Mouse (Mus musculus) layer of hippocampus, postnatal 10 days (tissue): ENCODE results near the gene Ubr4. TPM values are rescaled to one million over a fixed set of nuclear protein-coding genes. Genes with fewer than 3 reads are reported as not detected.

Source experiments
- DNase-seq, 2 experiments: peaks; one replicate each; pipeline ENCODE4 v3.0.0; 2021; ENCODE audit warnings: low spot score in 2 of 2
- total RNA-seq, 2 experiments: library from RNA; stranded (reverse); gene quantifications; 2 replicates each; pipeline ENCODE4 v1.2.3; 2021

Gene Ubr4
- total RNA-seq, 2 experiments from 2014 or later: 146 to 147 TPM

DNA sequence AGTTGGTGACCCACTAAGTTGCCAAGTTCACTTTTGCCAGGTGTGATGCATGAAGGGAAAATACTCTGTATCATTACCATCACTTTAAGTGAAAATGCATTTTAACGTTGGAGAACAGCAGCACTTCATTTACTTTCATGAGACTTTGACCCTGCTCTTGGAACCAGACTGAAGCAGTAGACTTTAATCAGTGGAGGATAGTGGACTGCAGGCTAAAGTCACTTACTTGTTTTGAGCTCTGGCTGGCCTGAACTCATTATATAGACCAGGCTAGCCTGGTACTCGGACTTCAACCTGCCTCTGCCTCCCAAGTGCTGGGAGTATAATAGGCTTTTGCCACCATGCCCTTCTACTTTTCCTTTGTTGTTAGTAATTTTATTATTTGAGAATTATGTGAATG, 70.9 kb downstream of the Ubr4 start:
- DNase-seq: no peak

GRCm38 (mm10) chr4:139430176-139430575, 77.8 kb downstream of the Ubr4 start:
- peak; percentile 72 to 76 for DNase-seq

- DNase-seq: no peak
Observed at GRCm38 (mm10) chr4:139430891-139431290, 78.5 kb downstream of the Ubr4 start.

GRCm38 (mm10) chr4:139432966-139433765, 80.8 kb downstream of the Ubr4 start:
- peak; percentile 17 to 22 for DNase-seq

DNA sequence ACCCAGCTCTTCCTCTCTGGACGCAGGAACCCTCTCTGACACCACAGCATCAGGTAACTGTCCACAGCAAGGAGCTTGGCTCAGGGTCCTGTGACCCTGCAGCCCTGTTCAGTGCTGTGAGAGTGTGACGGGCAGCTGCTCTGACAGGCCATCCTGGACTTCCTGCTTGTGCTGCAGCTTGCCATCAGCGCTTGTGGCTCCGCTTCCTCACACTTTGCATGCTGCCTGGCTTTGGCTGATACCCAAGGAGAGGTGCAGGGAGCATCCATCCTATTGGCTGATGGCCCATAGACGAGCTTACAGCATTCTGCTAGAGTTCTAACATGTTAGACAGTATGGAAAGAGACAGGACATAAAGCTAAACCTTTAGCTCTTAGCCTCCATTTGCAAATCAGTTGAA, 88.8 kb downstream of the Ubr4 start:
- DNase-seq: no peak

DNA sequence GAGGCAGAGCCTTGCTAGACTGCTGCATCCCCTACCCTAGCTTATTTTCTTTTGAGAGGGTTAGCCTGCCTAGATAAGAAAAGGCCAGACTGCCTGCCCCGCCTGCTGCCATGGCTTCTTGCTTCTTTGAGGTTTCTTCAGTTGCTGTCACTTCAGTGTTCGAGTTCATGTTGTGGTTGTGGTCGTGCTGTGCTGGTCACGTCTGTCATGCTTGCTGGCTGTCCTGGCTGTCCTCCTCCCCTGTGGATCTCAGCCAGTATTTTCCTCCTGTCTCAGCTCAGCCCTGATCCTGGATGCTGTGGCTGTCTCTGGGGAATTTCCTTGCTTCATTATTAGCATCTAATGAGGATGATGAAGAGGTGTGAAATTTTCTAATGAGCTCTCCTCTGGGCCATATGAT, 89.4 kb downstream of the Ubr4 start:
- no peak for DNase-seq

GRCm38 (mm10) chr4:139442391-139443355, 90.3 kb downstream of the Ubr4 start:
- DNase-seq: no peak

- no peak for DNase-seq
Observed at GRCm38 (mm10) chr4:139444315-139444714, 91.9 kb downstream of the Ubr4 start.

GRCm38 (mm10) chr4:139446176-139446575, 93.8 kb downstream of the Ubr4 start:
- DNase-seq: no peak

DNA sequence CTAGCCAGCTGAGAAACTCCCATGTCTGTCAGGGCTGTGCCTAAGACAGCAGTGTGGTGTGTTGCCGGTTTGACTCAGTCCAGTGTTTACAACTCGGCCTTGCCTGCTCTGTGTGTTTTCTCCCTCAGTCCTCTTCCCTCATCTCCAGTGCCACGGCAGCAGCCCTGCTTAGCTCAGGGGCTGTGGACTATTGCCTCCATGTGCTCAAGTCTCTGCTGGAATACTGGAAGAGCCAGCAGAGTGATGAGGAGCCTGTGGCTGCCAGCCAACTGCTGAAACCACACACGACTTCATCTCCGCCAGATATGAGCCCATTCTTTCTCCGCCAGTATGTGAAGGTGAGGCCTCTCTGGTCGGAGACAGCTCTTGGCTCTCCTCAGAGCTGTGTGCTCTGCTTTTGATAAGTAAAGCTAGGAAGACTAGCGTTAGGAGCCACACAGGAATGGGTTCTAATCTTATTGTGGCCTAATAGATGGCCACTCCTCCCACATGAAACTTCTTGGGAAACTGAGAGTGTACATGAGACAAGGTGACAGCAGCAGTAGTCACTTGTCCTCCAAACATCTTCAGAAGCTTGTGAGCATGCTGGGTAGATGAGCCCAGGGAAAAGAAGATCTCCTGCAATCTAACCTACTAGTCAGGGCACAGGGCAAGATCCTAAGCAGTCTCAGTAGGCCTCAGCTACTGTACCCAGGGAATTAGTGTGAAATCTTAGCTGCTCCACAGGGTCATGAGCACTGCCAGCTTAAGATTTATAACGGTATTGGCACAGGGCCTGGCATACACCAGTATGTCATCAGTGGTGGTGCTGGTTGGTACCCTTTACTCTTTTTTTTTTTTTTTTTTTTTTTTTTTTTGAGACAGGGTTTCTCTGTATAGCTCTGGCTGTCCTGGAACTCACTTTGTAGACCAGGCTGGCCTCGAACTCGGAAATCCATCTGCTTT, 94.6 kb downstream of the Ubr4 start:
- no peak for DNase-seq

GRCm38 (mm10) chr4:139452944-139453700, 100.7 kb downstream of the Ubr4 start:
- no peak for DNase-seq

DNA sequence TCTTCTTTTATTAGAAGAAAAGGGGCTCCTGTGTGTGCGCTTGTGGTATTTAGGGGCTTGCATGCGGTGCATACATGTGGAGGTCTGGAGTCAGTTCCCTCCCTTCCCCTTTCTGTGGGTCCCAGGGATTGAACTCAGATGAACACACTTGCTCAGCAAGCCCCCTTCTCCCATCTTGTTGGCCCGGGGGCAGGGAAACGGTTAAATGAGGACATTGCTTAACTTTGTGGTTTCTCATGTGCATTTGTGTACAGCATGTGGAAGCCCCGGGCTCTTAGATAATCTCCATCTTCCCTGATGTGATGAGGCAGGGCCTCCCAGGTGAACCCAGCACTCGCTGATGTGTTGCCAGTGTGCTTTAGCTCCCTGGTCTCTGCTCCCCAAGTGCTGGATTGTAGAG, 101.9 kb downstream of the Ubr4 start:
- no peak for DNase-seq

GRCm38 (mm10) chr4:139459970-139460369, 107.6 kb downstream of the Ubr4 start:
- no peak for DNase-seq

GRCm38 (mm10) chr4:139464163-139464562, 111.8 kb downstream of the Ubr4 start:
- DNase-seq: no peak

GRCm38 (mm10) chr4:139466541-139466940, 114.1 kb downstream of the Ubr4 start:
- DNase-seq: no peak

GRCm38 (mm10) chr4:139470198-139470597, 117.8 kb downstream of the Ubr4 start:
- peak; percentile 82 to 84 for DNase-seq

DNA sequence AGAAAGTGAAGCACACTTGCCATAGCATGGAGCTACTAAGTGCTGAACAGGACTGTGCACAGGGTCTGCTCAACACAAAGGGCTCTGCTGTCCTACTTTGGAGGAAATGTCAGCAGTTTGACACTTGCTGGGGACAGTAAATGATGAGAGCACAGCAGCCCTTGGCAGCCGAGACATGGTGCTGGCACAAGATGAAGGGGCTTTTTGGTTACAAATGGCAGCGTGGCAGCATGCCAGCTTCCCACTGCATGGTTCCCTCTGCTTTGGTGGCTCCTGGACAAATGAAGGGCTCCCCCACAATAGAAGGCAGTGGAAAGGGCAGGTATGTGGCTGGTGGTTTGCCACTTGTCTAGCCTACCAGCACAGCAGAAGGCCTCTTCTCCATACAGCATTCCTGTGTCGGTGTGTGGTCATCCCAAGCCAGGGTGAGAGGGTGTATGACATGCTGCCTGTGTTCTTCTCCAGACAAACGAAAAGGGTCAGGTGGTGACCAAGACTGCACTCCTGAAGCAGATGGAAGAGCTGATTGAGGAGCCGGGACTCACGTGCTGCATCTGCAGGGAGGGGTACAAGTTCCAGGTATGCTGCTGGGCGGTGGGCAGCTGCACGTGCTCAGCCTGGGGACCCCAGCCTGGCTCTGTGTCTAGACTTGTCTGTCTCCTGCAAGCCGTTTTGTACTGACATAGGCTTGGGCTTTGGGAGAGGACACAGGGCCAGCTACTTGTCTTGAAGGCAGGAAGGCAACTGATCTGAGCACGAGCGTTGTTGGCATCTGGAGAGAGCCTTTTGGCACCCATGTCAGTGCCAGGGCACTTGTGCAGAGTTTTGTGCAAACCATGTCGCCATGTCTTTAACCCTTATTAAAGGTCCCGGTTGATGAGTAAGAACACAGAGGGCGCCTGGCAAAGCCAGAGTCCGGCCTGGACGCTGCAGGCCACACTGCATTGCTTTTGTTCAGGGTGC, 124.5 kb downstream of the Ubr4 start:
- peak; percentile 68 to 76 for DNase-seq

GRCm38 (mm10) chr4:139477983-139478382, 125.6 kb downstream of the Ubr4 start:
- no peak for DNase-seq

DNA sequence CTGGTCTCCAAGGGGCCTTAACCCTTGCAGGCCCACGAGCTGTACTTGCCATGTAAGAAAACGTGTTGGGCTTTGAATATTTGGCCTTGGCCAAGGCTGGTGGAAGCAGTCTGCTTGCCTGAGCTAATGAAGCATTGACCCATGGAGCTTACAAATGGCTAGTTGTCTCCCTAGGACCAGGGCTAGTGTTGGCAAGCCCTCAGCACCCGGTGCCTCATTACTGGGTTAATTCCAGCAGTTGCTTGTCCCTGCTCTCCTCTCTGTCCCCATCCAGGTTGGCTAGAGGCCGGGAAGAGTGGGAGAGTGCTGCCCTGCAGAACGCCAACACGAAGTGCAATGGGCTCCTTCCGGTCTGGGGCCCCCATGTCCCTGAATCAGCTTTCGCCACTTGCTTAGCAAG, 126.8 kb downstream of the Ubr4 start:
- DNase-seq: peak; percentile 26 to 41
